Mouse (Mus musculus) midbrain, embryonic 15.5 days (tissue): ENCODE measurements around the gene Kl. TPM values are rescaled to one million over a fixed set of nuclear protein-coding genes. Genes with fewer than 3 reads are reported as not detected.
A peak's percentile ranks its signal among the peaks of the same experiment; 100 is the strongest.

Experiments used
- ATAC-seq: fragments of 200-750 bp; cut with Nextera tagmentation; replicated peaks from 2 replicates; pipeline ENCODE4 v1.8.0; 2017; ENCODE audit warnings: moderate TSS enrichment
- H3K27ac ChIP-seq: fragments of 300-500 bp; sonication (generic); 2 replicates; pipeline ENCODE4 v1.5.1; 2015; ENCODE audit warnings: mild to moderate bottlenecking, inconsistent platforms
- H3K27me3 ChIP-seq: fragments of 300-500 bp; sonication (generic); replicated peaks from 2 replicates; pipeline ENCODE4 v1.6.1; 2015; ENCODE audit warnings: inconsistent platforms
- H3K36me3 ChIP-seq: fragments of 300-500 bp; sonication (generic); replicated peaks from 2 replicates; pipeline ENCODE4 v1.6.1; 2015; ENCODE audit warnings: inconsistent platforms
- H3K4me1 ChIP-seq: fragments of 300-500 bp; sonication (generic); 2 replicates; pipeline ENCODE4 v1.6.1; 2015; ENCODE audit warnings: inconsistent platforms
- H3K4me2 ChIP-seq: fragments of 300-500 bp; sonication (generic); 2 replicates; pipeline ENCODE4 v1.6.1; 2015; ENCODE audit warnings: inconsistent platforms, mild to moderate bottlenecking, moderate library complexity
- H3K4me3 ChIP-seq: fragments of 300-500 bp; sonication (generic); 2 replicates; pipeline ENCODE4 v1.5.1; 2015; ENCODE audit warnings: mild to moderate bottlenecking, inconsistent platforms
- H3K9ac ChIP-seq: fragments of 300-500 bp; sonication (generic); 2 replicates; pipeline ENCODE4 v1.6.1; 2015; ENCODE audit warnings: mild to moderate bottlenecking, inconsistent platforms
- H3K9me3 ChIP-seq: fragments of 300-500 bp; sonication (generic); 2 replicates; pipeline ENCODE4 v1.6.1; 2016; ENCODE audit warnings: inconsistent platforms
- WGBS: fragments of 180-500 bp; shearing (Covaris S2); methylation state at CpG from one replicate; pipeline ENCODE4 v1.1.7; 2015; ENCODE audit warnings: mixed read lengths; 5-methylcytosine and 5-hydroxymethylcytosine counted together
- polyA plus RNA-seq: library from polyadenylated mRNA; unstranded; fragments of >200 nt; fragmentation: Nextera tagmentation; extraction: Ambion mirVana; gene quantifications from 2 replicates; pipeline ENCODE4 v1.2.1, GENCODE M21; 2015

The Kl gene
- polyA plus RNA-seq, 1 experiment from 2014 or later, result 1.1 TPM

DNA sequence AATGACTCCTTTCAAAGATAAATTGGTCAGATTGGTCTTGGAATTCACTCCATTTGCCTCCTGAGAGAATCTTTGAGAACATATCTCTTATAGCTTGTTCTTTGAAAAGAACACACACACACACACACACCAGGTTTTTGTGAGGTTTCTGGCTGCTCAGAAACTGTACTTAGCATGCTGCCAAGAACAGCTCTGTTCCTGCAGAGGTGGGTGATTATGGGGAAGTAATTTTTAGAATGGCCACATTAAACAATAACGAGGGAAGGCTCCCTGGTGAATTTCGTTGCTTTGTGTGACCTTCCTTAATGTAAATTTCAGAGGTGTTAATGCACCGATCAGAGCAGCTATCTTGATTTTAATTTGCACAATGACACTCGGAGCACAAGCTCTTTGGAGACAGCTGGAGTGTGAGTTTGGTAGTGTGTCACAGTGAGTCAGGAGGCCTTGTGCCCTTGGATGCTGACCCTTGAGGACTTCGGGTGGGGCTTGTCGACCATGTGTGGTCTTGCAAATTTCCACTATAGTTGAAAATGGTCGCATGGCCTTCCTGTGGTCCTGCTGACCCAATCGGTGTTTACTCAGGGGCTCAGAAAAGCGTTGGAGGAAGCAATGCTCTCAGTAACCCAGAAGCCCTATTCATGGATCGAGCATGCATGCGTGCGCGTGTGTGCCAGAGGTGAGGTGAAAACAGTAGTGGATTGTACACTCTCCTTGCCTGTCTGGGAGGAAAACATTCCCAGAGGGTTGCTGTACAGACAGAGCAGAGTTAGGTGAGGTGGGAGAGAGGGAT, 67.8 kb downstream of the Kl start:
- Histone ChIP-seq H3K4me2 (no peak overlapping the region), H3K4me3 (no peak overlapping the region), H3K9ac (no peak overlapping the region), H3K9me3 (no peaks in the 10 kb centered on the region), H3K36me3 (no peaks in the 10 kb centered on the region), H3K27ac (no peak overlapping the region), H3K27me3 (no peaks in the 10 kb centered on the region), H3K4me1 (peaks cover 18% of the 10 kb centered on the region)
- ATAC-seq, result no peak
- 71% methylated on average over 13 of the region's 13 CpGs for WGBS

DNA sequence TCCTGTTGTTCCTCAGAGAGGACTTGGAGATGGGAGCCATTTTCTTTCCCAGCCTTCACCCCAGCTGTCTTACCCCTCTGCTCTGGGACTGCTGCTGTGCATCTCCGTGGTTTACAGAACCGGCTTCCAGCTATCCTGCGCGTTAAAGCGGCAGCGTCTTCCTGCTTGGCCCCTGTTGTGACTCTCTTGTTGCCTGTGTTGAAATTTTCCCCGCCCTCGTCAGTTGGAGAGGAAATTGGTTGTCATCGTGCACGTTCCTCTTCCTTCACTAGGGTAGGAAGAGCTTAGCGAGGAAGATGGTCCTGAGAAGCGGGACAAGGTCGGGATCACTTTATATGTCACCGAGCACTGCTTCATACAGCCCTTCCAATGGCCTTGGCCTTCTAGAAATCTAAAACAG, 68.4 kb downstream of the Kl start:
- Histone ChIP-seq H3K27me3 (no peaks in the 10 kb centered on the region), H3K4me3 (no peak overlapping the region), H3K9ac (no peak overlapping the region), H3K27ac (no peak overlapping the region), H3K4me2 (no peak overlapping the region), H3K4me1 (peaks cover 18% of the 10 kb centered on the region), H3K9me3 (no peaks in the 10 kb centered on the region), H3K36me3 (no peaks in the 10 kb centered on the region)
- no peak for ATAC-seq
- WGBS, result 82% methylated on average over 14 of the region's 14 CpGs

DNA sequence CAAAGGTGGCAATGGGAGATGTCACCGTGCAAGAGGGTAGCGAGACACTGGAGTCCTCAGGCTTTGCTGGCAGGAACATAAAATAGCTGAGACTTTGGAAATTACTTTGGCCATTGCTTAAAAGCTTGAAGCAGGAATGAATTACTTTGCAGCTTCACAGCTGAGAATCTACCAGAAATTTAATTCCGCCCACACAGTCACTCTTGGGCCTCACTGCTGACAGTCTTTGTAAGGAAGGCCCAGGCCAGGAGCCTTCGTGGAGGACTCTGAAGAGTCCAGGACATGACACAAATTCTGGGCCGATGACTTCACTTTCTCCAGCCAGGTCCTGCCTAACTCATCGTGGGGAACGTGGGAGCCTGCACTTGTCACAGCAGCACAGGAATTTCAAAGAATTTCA, 69.6 kb downstream of the Kl start:
- Histone ChIP-seq H3K27me3 (no peaks in the 10 kb centered on the region), H3K36me3 (no peaks in the 10 kb centered on the region), H3K9me3 (no peaks in the 10 kb centered on the region), H3K9ac (no peak overlapping the region), H3K4me1 (peaks cover 21% of the 10 kb centered on the region), H3K4me3 (no peak overlapping the region), H3K4me2 (no peak overlapping the region), H3K27ac (no peak overlapping the region)
- WGBS, result 83% methylated on average over 7 of the region's 7 CpGs
- no peak for ATAC-seq

DNA sequence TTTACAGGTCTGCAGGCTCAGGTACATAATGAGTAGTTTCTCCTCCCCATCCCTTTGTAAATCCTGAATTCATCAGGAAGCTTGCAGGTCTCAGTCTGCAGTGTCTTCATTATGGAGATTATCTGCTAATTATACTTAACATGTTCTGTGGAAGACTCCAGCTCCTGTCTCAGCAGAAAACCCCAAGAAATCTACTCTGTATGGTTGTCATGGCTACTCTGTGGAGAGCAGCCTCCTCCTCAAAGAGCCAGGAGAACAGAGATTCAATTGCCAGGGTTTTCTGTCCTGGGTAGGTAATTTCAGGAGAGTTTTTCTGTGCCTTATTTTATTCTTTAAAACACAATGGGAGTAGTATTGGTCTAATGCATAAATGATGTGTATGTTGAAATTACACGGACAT, 70.5 kb downstream of the Kl start:
- WGBS, result 10% methylated on average over 1 of the region's 1 CpGs
- H3K4me3 ChIP-seq, result no peak overlapping the region
- peak; percentile 71 for ATAC-seq
- H3K27me3 ChIP-seq, result no peaks in the 10 kb centered on the region
- no peak overlapping the region for H3K9ac ChIP-seq
- H3K4me1 ChIP-seq, result peaks cover 27% of the 10 kb centered on the region
- H3K36me3 ChIP-seq, result no peaks in the 10 kb centered on the region
- H3K27ac ChIP-seq, result peak overlapping the region; percentile 43
- H3K4me2 ChIP-seq, result no peak overlapping the region
- no peaks in the 10 kb centered on the region for H3K9me3 ChIP-seq

DNA sequence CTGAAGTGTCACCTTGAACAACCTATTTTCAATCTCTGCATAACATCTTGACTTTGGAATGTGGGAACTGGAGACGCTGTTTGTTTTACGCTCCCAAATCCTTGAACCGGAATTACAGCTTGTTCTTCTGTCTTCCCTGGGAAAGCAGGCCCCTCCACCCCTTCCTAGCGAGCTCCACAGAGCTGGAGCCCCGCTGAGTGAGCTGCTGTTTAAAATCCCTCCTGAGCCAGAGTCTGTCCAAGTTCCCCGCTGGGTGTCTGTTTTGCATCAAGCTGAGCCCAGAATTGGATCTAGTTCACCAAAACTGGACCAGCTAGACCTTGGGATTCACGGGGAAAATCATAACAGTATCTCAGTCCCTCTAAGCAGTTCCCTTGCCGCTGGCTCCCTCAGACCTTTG, 71.1 kb downstream of the Kl start:
- no peak overlapping the region for H3K9ac ChIP-seq
- H3K27me3 ChIP-seq, result no peaks in the 10 kb centered on the region
- H3K4me2 ChIP-seq, result peak overlapping the region; percentile 26
- peak overlapping the region; percentile 43 for H3K27ac ChIP-seq
- no peak overlapping the region for H3K4me3 ChIP-seq
- ATAC-seq, result 0 out of 2 replicates have a peak, but pooled peaks have one; percentile 38
- no peaks in the 10 kb centered on the region for H3K36me3 ChIP-seq
- no peaks in the 10 kb centered on the region for H3K9me3 ChIP-seq
- WGBS, result 9% methylated on average over 8 of the region's 8 CpGs
- peaks cover 27% of the 10 kb centered on the region for H3K4me1 ChIP-seq

DNA sequence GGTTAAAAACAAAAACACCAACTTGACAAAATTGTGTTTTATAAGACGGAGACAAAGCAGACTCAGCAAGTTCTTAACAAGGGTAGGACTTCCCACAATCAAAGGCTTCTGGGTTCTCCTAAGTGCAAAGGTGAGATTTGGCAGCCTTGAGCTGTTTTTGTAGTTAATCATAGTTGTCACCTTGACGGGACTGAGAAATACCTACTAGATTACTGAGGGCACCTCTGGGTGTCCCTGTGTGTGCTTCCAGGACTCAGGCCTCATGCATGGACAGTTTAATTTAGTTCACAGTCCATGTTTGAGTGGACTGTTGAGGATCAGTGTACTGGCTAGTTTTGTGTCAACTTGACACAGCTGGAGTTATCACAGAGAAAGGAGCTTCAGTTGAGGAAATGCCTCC, 72.1 kb downstream of the Kl start:
- H3K4me1 ChIP-seq, result peaks cover 27% of the 10 kb centered on the region
- WGBS, result 86% methylated on average over 2 of the region's 2 CpGs
- no peak overlapping the region for H3K4me3 ChIP-seq
- H3K4me2 ChIP-seq, result no peak overlapping the region
- H3K9me3 ChIP-seq, result no peaks in the 10 kb centered on the region
- no peak overlapping the region for H3K27ac ChIP-seq
- no peaks in the 10 kb centered on the region for H3K27me3 ChIP-seq
- no peaks in the 10 kb centered on the region for H3K36me3 ChIP-seq
- no peak for ATAC-seq
- no peak overlapping the region for H3K9ac ChIP-seq

DNA sequence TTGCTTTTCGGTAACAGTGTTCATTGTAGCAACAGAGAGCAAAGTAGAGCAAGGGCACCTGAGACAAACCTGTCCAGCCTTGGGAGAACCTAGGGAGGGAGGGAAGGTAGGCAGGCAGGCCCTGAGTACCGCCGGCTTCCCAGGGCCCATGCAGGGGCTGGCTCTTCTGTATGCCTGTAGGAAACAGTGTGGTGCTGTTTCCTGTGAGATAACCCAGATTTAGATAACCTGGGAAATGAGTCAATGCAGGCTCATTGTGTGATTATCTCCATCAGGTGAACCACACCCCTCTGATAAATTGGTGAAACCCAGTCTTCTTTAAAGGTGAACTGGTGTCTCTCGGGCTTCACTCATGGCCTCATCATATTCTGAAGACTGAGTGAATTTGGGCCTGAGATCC, 73.7 kb downstream of the Kl start:
- Histone ChIP-seq H3K9me3 (no peaks in the 10 kb centered on the region), H3K9ac (no peak overlapping the region), H3K36me3 (no peaks in the 10 kb centered on the region), H3K27me3 (no peaks in the 10 kb centered on the region), H3K4me3 (no peak overlapping the region), H3K4me1 (peaks cover 24% of the 10 kb centered on the region), H3K4me2 (no peak overlapping the region), H3K27ac (no peak overlapping the region)
- ATAC-seq, result no peak
- 98% methylated on average over 4 of the region's 4 CpGs for WGBS

DNA sequence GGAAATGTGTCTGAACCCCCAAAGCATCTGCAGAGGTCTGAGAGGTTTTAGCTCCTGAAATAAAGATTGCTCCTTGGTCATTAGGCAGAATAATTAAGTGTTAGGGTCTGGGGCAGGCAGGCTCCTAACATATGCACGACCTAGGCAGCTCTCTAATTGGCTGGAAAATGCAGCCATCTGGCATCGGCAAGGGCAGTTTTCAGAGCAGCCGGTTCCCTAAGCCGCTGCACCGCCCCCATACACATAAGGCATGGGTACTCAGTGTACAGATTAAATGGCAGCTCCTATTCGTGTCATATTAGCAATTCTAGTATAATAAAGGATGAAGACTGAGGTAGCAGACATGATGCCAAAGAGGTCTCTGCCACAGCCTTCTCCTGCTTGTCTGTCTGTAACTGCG, 74.8 kb downstream of the Kl start:
- ATAC-seq, result peak; percentile 30; the same call in 1 of the 2 replicates
- no peaks in the 10 kb centered on the region for H3K36me3 ChIP-seq
- no peak overlapping the region for H3K9ac ChIP-seq
- 21% methylated on average over 7 of the region's 7 CpGs for WGBS
- peaks cover 24% of the 10 kb centered on the region for H3K4me1 ChIP-seq
- no peaks in the 10 kb centered on the region for H3K27me3 ChIP-seq
- no peak overlapping the region for H3K4me2 ChIP-seq
- no peaks in the 10 kb centered on the region for H3K9me3 ChIP-seq
- H3K4me3 ChIP-seq, result no peak overlapping the region
- no peak overlapping the region for H3K27ac ChIP-seq

DNA sequence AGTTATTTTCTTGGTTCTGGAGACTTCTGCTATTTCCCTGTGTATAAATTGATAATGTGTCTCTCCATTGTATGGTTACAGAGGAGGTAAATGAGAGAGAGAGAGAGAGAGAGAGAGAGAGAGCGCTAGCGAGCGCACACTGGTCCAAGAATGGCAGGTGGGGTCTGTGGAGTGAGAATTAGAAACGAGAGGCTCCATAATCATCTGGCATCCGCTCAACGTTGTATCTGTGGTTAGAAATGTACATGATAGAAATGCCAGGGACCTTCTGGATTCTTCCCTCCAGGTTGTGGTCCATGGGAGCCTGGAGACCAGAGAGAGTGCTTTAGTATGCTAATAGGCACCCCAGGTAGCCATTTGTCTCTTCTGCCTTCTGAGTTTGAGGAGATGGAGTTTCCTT, 76.5 kb downstream of the Kl start:
- WGBS, result 70% methylated on average over 6 of the region's 6 CpGs
- peaks cover 9% of the 10 kb centered on the region; the same call in 1 of the 2 replicates for H3K4me1 ChIP-seq
- no peak overlapping the region for H3K9ac ChIP-seq
- H3K4me3 ChIP-seq, result no peak overlapping the region
- H3K36me3 ChIP-seq, result no peaks in the 10 kb centered on the region
- no peaks in the 10 kb centered on the region for H3K9me3 ChIP-seq
- ATAC-seq, result no peak
- H3K4me2 ChIP-seq, result no peak overlapping the region
- no peaks in the 10 kb centered on the region for H3K27me3 ChIP-seq
- no peak overlapping the region for H3K27ac ChIP-seq

DNA sequence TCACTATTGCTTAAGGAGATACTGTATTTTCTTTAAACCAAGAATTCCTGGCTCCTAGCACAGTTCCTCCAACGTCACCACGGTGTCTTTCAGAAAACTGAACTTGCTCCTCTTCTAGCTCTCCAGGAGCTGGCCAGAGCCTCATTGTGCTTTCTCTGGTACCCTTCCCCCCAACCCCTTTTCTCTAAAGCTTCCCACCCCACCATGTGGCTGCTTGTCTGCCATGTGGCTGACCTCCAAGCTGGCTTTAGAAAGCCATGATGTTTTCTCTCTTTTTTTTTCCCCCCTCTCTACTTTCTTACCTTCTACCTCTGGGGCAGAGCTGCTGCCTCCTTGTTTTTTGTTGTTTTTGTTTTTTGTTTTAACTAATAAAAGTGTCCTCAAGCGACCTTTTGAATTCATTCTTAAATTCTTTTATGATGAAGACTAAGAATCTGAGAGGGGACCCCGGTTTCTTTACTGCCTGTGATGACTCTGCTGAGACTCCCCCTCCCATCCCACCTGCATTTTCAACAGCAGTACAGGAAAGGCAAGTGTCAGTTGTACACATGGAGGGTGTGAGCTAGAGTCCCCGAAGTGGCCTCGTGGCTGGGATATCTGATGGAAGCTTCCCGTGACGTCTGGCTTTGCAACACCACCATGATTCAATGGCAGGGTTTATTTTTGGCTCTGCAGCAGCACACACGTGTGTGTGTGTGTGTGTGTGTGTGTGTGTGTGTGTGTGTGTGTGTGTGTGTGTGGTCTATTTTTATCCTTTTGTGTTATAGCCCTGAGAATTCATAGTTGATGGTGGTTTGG, 82.5 kb downstream of the Kl start:
- Histone ChIP-seq H3K27me3 (no peaks in the 10 kb centered on the region), H3K36me3 (no peaks in the 10 kb centered on the region), H3K27ac (no peak overlapping the region), H3K9ac (no peak overlapping the region), H3K9me3 (no peaks in the 10 kb centered on the region), H3K4me3 (no peak overlapping the region), H3K4me2 (no peak overlapping the region), H3K4me1 (no peaks in the 10 kb centered on the region)
- no peak for ATAC-seq
- 70% methylated on average over 9 of the region's 9 CpGs for WGBS

DNA sequence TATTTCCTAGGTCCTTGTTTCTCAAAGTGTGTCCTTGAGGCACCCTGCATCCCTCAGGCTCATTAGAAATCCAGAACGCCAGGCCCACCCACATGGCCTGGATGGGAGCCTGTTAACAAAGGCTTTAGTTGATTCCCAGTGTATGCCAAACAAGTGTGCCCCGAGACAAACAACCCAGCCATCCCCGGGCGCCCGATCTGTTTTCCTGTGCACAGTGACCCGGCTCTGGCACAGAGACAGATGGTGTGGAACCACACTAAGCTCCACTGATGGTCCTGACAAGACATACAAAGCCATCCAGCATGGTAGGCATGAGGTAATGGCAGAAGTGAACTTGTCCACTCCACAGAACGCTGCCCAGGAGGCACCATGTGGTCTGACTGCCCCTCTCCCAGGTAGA, 85.5 kb downstream of the Kl start:
- H3K36me3 ChIP-seq, result no peaks in the 10 kb centered on the region
- no peak overlapping the region for H3K4me3 ChIP-seq
- no peaks in the 10 kb centered on the region for H3K27me3 ChIP-seq
- WGBS, result 72% methylated on average over 7 of the region's 7 CpGs
- no peak overlapping the region for H3K27ac ChIP-seq
- H3K9ac ChIP-seq, result no peak overlapping the region
- no peak for ATAC-seq
- H3K4me2 ChIP-seq, result no peak overlapping the region
- H3K4me1 ChIP-seq, result no peaks in the 10 kb centered on the region
- no peaks in the 10 kb centered on the region for H3K9me3 ChIP-seq

DNA sequence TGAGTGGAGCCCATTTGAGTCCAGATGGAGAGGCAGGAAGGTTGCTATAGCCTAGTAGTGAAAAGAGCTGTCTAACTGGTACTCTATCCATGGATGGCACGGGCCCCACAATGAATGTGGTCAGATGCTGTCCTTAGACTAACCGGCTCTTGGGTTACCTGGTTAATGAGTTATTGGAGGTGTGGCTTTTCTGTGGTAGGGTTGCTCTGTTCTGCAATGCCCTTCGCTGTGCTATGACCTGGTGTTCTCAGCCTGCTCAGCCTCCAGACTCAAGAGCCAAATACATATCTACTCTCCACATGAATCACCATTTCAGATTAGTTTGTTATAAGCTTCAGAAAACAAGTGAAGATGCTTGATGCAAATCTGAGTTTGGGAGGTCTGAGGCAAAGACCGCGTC, 90.5 kb downstream of the Kl start:
- H3K36me3 ChIP-seq, result no peaks in the 10 kb centered on the region
- H3K4me2 ChIP-seq, result no peak overlapping the region
- 96% methylated on average over 5 of the region's 5 CpGs for WGBS

More for the DNA sequence above, 90.5 kb downstream of the Kl start:
- no peak for ATAC-seq
- Histone ChIP-seq H3K27me3 (no peaks in the 10 kb centered on the region), H3K9ac (no peak overlapping the region), H3K27ac (no peak overlapping the region), H3K4me1 (no peaks in the 10 kb centered on the region), H3K4me3 (no peak overlapping the region), H3K9me3 (no peaks in the 10 kb centered on the region)
